Mouse (Mus musculus): ENCODE data around the gene Nccrp1.
"Not testable (repeated sequence)": the region's sequence is repeated elsewhere in the genome, so short reads cannot be mapped to it uniquely, and the experiment has no call there.

The Nccrp1 gene

DNA sequence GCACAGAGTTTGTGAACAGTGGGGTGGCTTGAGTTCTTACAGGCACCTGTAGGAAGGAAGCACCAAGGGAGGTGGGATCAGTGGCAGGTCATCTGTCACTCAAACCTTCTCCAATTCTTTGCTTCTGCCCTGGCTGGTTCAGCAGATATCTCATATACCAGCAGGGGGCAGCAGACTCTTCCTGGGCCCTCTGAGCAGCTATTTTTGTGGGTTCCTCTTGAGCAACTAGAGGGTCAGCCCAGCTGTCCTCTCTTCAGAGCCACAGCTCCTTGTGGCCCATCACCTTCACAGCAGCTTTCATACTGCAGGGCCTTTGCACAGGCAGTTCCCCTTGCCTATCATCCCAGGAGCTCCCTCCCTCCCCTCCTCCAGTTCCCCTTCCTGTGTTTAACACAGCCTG lies 21.2 kb upstream of the Nccrp1 start:
- DNase-seq = peak; percentile 79

- DNase-seq = no peak
Measured at GRCm38 (mm10) chr7:28567539-28567938, 20.5 kb upstream of the Nccrp1 start.

DNA sequence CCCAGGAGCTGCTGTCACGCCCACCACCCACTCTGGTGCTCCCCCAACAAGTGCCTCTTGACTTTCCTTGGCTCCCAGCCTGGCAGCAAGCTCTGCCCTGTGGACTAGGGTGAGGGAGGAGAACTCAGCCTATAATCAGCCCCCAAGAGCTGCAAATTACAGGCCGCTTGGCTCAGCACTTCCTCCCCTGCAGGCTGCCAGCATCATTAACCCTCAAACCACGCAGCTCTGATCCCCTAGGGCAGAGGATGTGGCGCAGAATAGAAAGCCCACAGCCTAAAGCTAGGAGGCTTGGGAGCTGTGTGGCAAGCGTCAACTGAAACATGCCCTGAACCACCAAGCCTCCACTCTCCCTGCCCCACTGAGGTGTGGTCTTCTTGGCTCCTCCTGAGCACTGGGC lies 18.4 kb upstream of the Nccrp1 start:
- DNase-seq = no peak

GRCm38 (mm10) chr7:28562951-28563350 lies 15.9 kb upstream of the Nccrp1 start:
- DNase-seq = no peak

DNA sequence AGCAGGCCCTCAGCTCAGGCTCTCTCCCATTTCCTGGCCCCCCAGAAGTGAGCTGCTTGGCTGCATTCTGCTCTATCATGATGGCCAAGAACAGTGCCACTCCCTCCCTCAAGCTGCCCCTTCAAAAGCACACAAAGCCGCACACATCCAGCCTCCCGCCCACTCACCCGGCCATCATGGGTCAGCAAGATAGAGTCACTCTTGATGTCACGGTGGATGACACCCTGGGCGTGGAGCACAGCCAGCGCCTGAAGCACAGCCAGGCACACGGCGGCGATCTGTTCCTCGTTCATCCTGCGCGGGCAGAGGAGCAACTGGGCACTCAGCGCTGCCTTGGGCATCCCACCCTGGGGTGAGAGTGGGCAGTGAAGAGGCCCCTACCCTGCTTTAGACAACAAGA lies 15.3 kb upstream of the Nccrp1 start:
- no peak for DNase-seq

- no peak for DNase-seq
Measured at GRCm38 (mm10) chr7:28561967-28562366, 14.9 kb upstream of the Nccrp1 start.

- DNase-seq = no peak
Measured at GRCm38 (mm10) chr7:28560856-28561255, 13.8 kb upstream of the Nccrp1 start.

DNA sequence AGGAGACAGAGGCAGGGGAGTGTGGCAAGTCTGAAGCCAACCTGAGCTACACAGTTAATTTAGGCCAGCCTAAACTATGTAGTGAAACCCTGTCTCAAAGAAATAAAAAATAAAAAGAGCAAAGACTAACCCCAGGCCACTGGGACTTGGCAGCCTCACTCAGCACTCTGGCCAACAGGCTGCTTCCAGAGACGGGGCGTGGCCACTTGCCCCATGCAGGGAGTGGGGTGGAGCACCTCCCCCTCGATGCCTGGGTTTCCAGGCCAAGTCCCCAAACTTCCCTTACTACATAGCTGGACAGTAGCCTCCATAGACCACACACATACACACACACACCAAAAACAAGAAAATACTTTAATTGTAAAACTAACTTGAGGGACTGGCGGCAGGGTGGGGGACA lies 11.4 kb upstream of the Nccrp1 start:
- no peak for DNase-seq

GRCm38 (mm10) chr7:28557708-28558107 lies 10.7 kb upstream of the Nccrp1 start:
- no peak for DNase-seq

DNA sequence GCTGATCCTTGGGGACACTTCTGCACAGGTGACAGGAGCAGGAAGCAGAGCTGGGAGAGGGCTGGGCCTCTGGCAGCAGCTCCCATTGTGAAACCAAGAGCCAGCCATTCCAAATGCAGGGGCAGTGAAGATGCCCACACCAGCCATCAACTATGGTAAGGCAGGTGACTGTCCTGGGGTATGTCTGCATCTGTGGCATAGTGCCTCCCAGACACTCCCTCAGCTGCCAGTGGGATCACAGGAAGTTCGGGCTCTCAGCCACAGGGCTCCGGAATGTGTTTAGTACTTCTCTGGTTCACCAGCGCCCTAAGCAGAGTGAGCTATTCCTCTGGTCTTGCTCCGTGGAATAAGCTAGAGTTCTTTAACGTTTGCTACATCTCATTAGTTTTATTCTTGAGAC lies 10.0 kb upstream of the Nccrp1 start:
- no peak for DNase-seq

DNA sequence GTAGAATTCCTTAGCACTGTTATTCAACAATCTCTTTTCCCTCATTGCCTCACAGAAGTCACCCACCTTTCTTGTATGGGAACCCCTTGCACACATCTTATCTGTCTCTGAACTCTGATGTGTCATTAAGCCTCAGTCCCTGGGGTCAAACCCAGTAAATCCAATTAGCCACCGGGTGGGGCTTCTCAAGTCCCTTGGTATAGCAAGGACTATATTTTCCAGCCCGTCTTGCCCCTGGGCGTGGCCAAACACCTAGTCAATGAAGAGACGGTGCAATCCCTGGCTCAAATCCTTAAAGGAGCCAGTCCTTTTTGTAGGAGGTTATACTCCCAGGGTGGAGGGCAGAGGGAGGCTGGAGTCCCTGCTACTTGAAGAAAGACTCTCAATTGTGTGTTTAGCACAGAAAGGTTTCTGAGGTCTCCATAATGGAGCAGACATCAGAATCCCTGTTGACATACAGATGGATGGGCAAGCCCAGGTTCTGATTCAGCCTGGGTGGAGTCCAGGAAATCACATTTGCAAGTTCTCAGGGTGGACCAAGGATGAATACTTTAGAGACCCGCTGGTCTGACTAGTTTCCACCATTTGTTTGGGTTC lies 9.0 kb upstream of the Nccrp1 start:
- DNase-seq = peak; percentile 74

- no peak for DNase-seq
Measured at GRCm38 (mm10) chr7:28553076-28553475, 6.0 kb upstream of the Nccrp1 start.

GRCm38 (mm10) chr7:28547628-28548027 lies 574 bp upstream of the Nccrp1 start:
- DNase-seq = no peak

GRCm38 (mm10) chr7:28546649-28547048 lies 405 bp downstream of the Nccrp1 start:
- DNase-seq = peak; percentile 42

- no peak for DNase-seq
Measured at GRCm38 (mm10) chr7:28545891-28546210, 1.2 kb downstream of the Nccrp1 start.

GRCm38 (mm10) chr7:28545048-28545890 lies 1.8 kb downstream of the Nccrp1 start:
- peak; percentile 56 for DNase-seq

DNA sequence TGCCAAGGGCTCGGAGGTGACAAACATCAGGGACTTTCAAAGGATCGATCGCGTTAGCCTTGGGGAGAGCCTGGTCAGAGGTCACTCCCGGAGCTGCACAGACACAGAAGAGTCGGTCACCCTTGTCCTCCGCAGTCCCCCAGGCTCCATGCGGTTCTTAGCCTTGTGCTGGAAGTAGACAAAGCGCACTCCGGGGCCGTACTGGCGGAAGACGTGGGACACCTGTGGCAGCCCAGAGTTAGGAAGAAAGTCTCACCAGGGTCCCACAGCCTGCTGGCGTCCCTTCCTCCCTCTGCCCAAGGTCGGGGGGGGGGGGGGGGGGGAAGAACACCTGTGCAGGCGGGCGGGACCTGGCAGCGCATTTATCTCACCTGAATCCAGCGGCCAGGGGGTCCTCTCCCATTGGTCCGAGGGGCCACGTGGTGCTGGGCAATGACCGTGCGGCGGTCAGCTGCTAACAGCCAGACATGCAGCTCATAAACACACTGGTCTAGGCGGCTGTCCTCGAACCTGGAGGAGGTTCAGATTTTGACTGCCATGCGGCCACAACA lies 2.9 kb downstream of the Nccrp1 start:
- peak; percentile 23 for DNase-seq

DNA sequence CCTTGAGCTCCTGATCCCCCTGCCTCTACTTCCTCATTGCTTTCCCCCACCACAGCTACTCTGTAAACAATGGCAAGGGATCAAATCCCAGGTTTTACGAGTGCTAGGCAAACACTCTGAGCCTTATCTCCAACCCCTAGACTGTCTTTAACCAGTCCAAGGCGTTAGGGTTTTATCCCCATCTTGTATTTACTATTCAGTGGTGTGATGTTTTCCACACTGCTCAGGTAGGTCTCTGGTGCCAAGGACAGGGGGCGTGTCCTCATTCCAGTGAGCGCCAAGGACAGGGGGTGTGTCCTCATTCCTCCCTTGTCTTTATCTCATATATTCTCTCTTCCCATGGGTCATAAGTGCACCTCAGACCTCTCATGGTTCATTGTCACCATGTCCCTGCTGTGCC lies 6.5 kb downstream of the Nccrp1 start, which contains the start of gene Sycn:
Gene Sycn (plus strand): TSS at position 360 of the 400 bp plus-strand sequence.
- no peak for DNase-seq

- DNase-seq = not testable (repeated sequence)
Measured at GRCm38 (mm10) chr7:28538886-28539285, 8.2 kb downstream of the Nccrp1 start.

GRCm38 (mm10) chr7:28532005-28532404 lies 15.0 kb downstream of the Nccrp1 start:
- DNase-seq = no peak

GRCm38 (mm10) chr7:28527922-28528719 lies 18.9 kb downstream of the Nccrp1 start:
- DNase-seq = peak; percentile 82

GRCm38 (mm10) chr7:28522536-28522935 lies 24.5 kb downstream of the Nccrp1 start, which contains the start of gene Ifnl3:
Gene Ifnl3 (plus strand): TSS chr7:28522836.
- not testable (repeated sequence) for DNase-seq

GRCm38 (mm10) chr7:28511441-28511840 lies 35.6 kb downstream of the Nccrp1 start:
- DNase-seq = no peak

Data from retina, postnatal 1 day (tissue).